In the genomic region with DNA sequence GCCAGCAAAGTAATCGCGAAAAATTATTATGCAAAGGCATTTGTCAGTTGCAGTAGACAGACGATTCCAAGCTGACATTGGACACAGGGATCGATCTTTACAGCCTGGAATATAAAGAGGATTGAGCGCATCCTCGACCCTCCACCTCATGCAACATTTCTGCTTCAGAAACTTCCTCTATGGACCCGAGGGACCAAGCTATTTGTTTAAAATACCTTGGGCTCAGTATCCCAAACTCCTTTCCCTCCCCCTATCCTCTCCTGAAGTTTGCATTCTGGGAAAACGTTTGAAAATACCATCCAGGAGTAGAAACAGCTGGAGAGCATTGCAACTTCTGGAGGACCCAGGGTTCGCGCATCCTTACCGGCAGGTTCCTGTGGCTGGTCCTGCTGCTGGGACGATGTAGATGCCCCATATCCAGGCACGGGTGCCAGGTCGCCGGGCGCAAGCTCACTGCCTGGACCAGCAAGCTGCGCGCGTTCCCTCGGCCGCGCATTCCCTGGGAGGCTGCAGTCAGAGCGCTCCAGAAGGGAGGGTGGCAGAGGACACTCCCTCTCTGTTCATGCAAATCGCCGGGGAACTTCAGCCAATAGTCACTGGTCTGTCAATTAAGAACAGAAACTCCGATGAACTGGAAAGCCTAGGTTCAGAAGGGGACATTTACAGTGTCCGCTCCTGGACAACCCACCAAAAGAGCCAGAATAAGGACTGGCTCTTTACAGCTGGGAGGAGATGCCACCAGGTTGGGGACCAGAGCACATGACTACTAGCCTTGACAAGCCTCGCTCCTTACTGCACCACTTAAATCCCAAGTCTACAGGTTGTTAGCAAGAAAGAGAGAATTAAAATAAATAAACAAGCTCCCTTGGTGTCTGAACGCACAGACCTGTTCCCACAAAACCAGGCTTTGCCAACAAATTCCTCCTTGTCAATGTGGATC, we compare ENCODE assay signal across 9 mouse cellular contexts. TPM values are rescaled to one million over a fixed set of nuclear protein-coding genes. Genes with fewer than 3 reads are reported as not detected.
A peak's percentile ranks its signal among the peaks of the same experiment; 100 is the strongest.
DNase-seq lines count a peak whose midpoint lies in the region; ATAC-seq and TF ChIP-seq lines count a peak whose summit lies in the region.
"Had no signal": no experiment of that assay in that cellular context is flagged by ENCODE, and none has a peak within 500 bp of the region (broad histone marks: within the 10 kb centered on the region; RNA-seq: fewer than 3 reads in every experiment).

A gene (minus strand): TSS at position 902 of the 940 bp plus-strand sequence.

- no peak for TF ChIP-seq CTCF in kidney, postnatal 0 days (IDR thresholded peaks at IDR 0.05; ENCODE audit: low read depth)

- peak within 1 kb of the TSS; percentile 64 for H3K4me2 ChIP-seq in kidney, postnatal 0 days (ENCODE audit: low read length)

- no peaks in the 10 kb centered on the region for H3K9me3 ChIP-seq in kidney, postnatal 0 days (replicated peaks; ENCODE audit: low read length)

- intact Hi-C loops in gastrocnemius, postnatal 36 days (cut with DNase I): loop anchor here (10.0 kb wide), 1 partner anchor 1006 kb away; no protein-coding TSS in a partner anchor

- H3K4me1 ChIP-seq in kidney, postnatal 0 days (replicated peaks; ENCODE audit: insufficient read depth, low read length): 0 out of 2 replicates have a peak, but pooled peaks cover 11% of the 10 kb centered on the region

- H3K36me3 ChIP-seq in kidney, postnatal 0 days (ENCODE audit: insufficient read depth, low read length): no peaks in the 10 kb centered on the region

- peaks cover 8% of the 10 kb centered on the region for H3K27me3 ChIP-seq in kidney, postnatal 0 days (ENCODE audit: insufficient read depth, low read length)

- peak within 1 kb of the TSS; percentile 28 for H3K4me3 ChIP-seq in kidney, postnatal 0 days (replicated peaks; ENCODE audit: low read depth, low read length)

- DNase-seq in kidney, postnatal 0 days (ENCODE audit: low spot score): peak; percentile 64
- DNase-seq in kidney, adult 9 months: no peak
- DNase-seq in embryo, embryonic 10 days (ENCODE audit: low spot score): peak; percentile 86
- peak; percentile 12 to 24 for DNase-seq in gastrocnemius, postnatal 36 days
- DNase-seq in layer of hippocampus, postnatal 14 days (ENCODE audit: low spot score in 2 of 2): peak in 1 of 2 experiments; percentile 70
- DNase-seq in lung, postnatal 36 days: peak; percentile 2
- peak; percentile 17 for DNase-seq in skeletal muscle tissue, adult 2 months (ENCODE audit: low read depth, low spot score)
- DNase-seq in spleen, adult 12 weeks (ENCODE audit: low spot score): no peak

- H3K9ac ChIP-seq in kidney, postnatal 0 days (ENCODE audit: low read depth, low read length): no peak within 1 kb of the TSS

- 1% methylated on average over 29 of the region's 29 CpGs for WGBS in kidney, postnatal 0 days

- H3K27ac ChIP-seq in kidney, postnatal 0 days: no peak within 1 kb of the TSS

- peak; percentile 71 for ATAC-seq in kidney, postnatal 0 days (replicated peaks; ENCODE audit: low FRiP score, low read depth)

RNA-seq across cellular contexts. Expression of the gene that starts here (rescaled TPM):
- 0.08 and 0.19 TPM in 2 replicates for polyA plus RNA-seq in kidney, postnatal 0 days (2015; fragmentation: Nextera tagmentation; extraction: Ambion mirVana)
- under 1 TPM; 0.35 to 0.54 TPM for total RNA-seq in gastrocnemius, postnatal 36 days (2021)
- total RNA-seq in layer of hippocampus, postnatal 14 days (2021): 100 to 1,000 TPM; 100 to 113 TPM
- polyA plus RNA-seq: liver, adult 2 months had no signal

Comparison
In these comparisons a context has a peak if more than half of its experiments do, and no peak if none do; other contexts are left out.
1. RNA of the gene that starts here (total RNA-seq): 100 to 113 TPM in layer of hippocampus, postnatal 14 days; 0.35 to 0.54 TPM in gastrocnemius, postnatal 36 days; every median in the first group is over 10 times any median in the second.
2. Peak in DNase-seq, ATAC-seq, H3K4me3 ChIP-seq and H3K4me2 ChIP-seq in kidney, postnatal 0 days; RNA of the gene not detected or under 1 TPM.
3. Peak in DNase-seq in gastrocnemius, postnatal 36 days; RNA of the gene not detected or under 1 TPM.
4. DNase-seq: peak in embryo, embryonic 10 days (single experiment), lung, postnatal 36 days (single experiment) and skeletal muscle tissue, adult 2 months (single experiment); none in kidney, adult 9 months (single experiment) and spleen, adult 12 weeks (single experiment).